Mouse (Mus musculus): ENCODE results near the gene Krtap3-2. TPM values are rescaled to one million over a fixed set of nuclear protein-coding genes. Genes with fewer than 3 reads are reported as not detected.
"Not testable (repeated sequence)": the region's sequence is repeated elsewhere in the genome, so short reads cannot be mapped to it uniquely, and the experiment has no call there.

Krtap3-2 gene
- not detected for polyA plus RNA-seq (2021)

- ChIA-PET POLR2A (no interaction called here), CTCF (no interaction called here)
- in situ Hi-C loops (cut with MboI; ENCODE audit: low pct_unique_long_range_greater_than_20kb) = no loop called here
- no peaks in the 10 kb centered on the region for H3K27me3 ChIP-seq
- TF ChIP-seq CTCF (IDR thresholded peaks at IDR 0.05) = no peak
- DNase-seq (ENCODE audit: low read depth, low spot score) (no peak), ATAC-seq (no peak)
Measured at GRCm38 (mm10) chr11:99556753-99557152, at the start of gene Krtap3-2. Krtap3-2 (minus strand) TSS chr11:99556853.

- DNase-seq (ENCODE audit: low read depth, low spot score); CTCF ChIA-PET; POLR2A ChIA-PET; H3K27me3 ChIP-seq; ATAC-seq; in situ Hi-C loops (cut with MboI; ENCODE audit: low pct_unique_long_range_greater_than_20kb): not testable (repeated sequence)
Measured at GRCm38 (mm10) chr11:99603208-99603607, 46.6 kb upstream of the Krtap3-2 start, which contains the start of gene Gm11938. Gm11938 (minus strand) TSS chr11:99603308.

- H3K27me3 ChIP-seq; CTCF ChIA-PET; in situ Hi-C loops (cut with MboI; ENCODE audit: low pct_unique_long_range_greater_than_20kb); ATAC-seq; DNase-seq (ENCODE audit: low read depth, low spot score); POLR2A ChIA-PET: not testable (repeated sequence)
Measured at GRCm38 (mm10) chr11:99597742-99598141, 41.1 kb upstream of the Krtap3-2 start, which contains the start of gene Krtap9-3. Krtap9-3 (minus strand) TSS chr11:99598105.

- no peak for TF ChIP-seq CTCF (IDR thresholded peaks at IDR 0.05)
- no peak for ATAC-seq
- in situ Hi-C loops (cut with MboI; ENCODE audit: low pct_unique_long_range_greater_than_20kb) = no loop called here
- ChIA-PET POLR2A (no interaction called here), CTCF (no interaction called here)
- no peaks in the 10 kb centered on the region for H3K27me3 ChIP-seq
- DNase-seq (ENCODE audit: low read depth, low spot score) = no peak
Measured at GRCm38 (mm10) chr11:99590981-99591380, 34.3 kb upstream of the Krtap3-2 start, which contains the start of gene Krtap1-3. Krtap1-3 (minus strand) TSS chr11:99591339.

GRCm38 (mm10) chr11:99585096-99585495, 28.4 kb upstream of the Krtap3-2 start:
- ChIA-PET CTCF (no interaction called here), POLR2A (no interaction called here)
- no peaks in the 10 kb centered on the region for H3K27me3 ChIP-seq
- in situ Hi-C loops (cut with MboI; ENCODE audit: low pct_unique_long_range_greater_than_20kb) = loop anchor here (10.0 kb wide), 1 partner anchor 180 kb away; no protein-coding TSS in a partner anchor
- no peak for ATAC-seq
- DNase-seq (ENCODE audit: low read depth, low spot score) = no peak
- no peak for TF ChIP-seq CTCF (IDR thresholded peaks at IDR 0.05)

GRCm38 (mm10) chr11:99583245-99583704, 26.6 kb upstream of the Krtap3-2 start, which contains the start of gene Krtap1-4:
Krtap1-4 (minus strand) TSS chr11:99583654.
- DNase-seq (ENCODE audit: low read depth, low spot score) (no peak), ATAC-seq (no peak)
- ChIA-PET CTCF (interaction anchor here (2.3 kb wide), 1 partner anchor 10 kb away, joined by 6 read pairs; no protein-coding TSS in a partner anchor), POLR2A (no interaction called here)
- in situ Hi-C loops (cut with MboI; ENCODE audit: low pct_unique_long_range_greater_than_20kb) = loop anchor here (10.0 kb wide), 1 partner anchor 182 kb away; no protein-coding TSS in a partner anchor
- H3K27me3 ChIP-seq = no peaks in the 10 kb centered on the region
- TF ChIP-seq CTCF (IDR thresholded peaks at IDR 0.05) = no peak

GRCm38 (mm10) chr11:99581564-99581963, 24.9 kb upstream of the Krtap3-2 start:
- no peak for DNase-seq (ENCODE audit: low read depth, low spot score)

GRCm38 (mm10) chr11:99581051-99581450, 24.4 kb upstream of the Krtap3-2 start:
- no peaks in the 10 kb centered on the region for H3K27me3 ChIP-seq
- DNase-seq (ENCODE audit: low read depth, low spot score) (no peak), ATAC-seq (no peak)
- in situ Hi-C loops (cut with MboI; ENCODE audit: low pct_unique_long_range_greater_than_20kb) = loop anchor here (10.0 kb wide), 1 partner anchor 184 kb away; no protein-coding TSS in a partner anchor
- ChIA-PET POLR2A (no interaction called here), CTCF (interaction anchor here (2.3 kb wide), 1 partner anchor 7 kb away, joined by 6 read pairs; no protein-coding TSS in a partner anchor)
- no peak for TF ChIP-seq CTCF (IDR thresholded peaks at IDR 0.05)

More at GRCm38 (mm10) chr11:99581564-99581963, 24.9 kb upstream of the Krtap3-2 start:
- ChIA-PET CTCF (interaction anchor here (1.1 to 2.3 kb wide), 2 partner anchors 8 to 32 kb away, joined by 3 to 6 read pairs; no protein-coding TSS in a partner anchor), POLR2A (no interaction called here)
- peak; percentile 74 for ATAC-seq
- in situ Hi-C loops (cut with MboI; ENCODE audit: low pct_unique_long_range_greater_than_20kb) = loop anchor here (10.0 kb wide), 1 partner anchor 183 kb away; no protein-coding TSS in a partner anchor
- H3K27me3 ChIP-seq = no peaks in the 10 kb centered on the region
- TF ChIP-seq CTCF (IDR thresholded peaks at IDR 0.05) = no peak

- H3K27me3 ChIP-seq = no peaks in the 10 kb centered on the region
- ChIA-PET CTCF (no interaction called here), POLR2A (no interaction called here)
- in situ Hi-C loops (cut with MboI; ENCODE audit: low pct_unique_long_range_greater_than_20kb) = loop anchor here (10.0 kb wide), 1 partner anchor 184 kb away; no protein-coding TSS in a partner anchor
- no peak for TF ChIP-seq CTCF (IDR thresholded peaks at IDR 0.05)
- DNase-seq (ENCODE audit: low read depth, low spot score) = no peak
- ATAC-seq = no peak
Measured at GRCm38 (mm10) chr11:99580636-99581035, 24.0 kb upstream of the Krtap3-2 start, which contains the start of gene Krtap1-5. Krtap1-5 (minus strand) TSS chr11:99581016.

GRCm38 (mm10) chr11:99574106-99574505, 17.5 kb upstream of the Krtap3-2 start:
- TF ChIP-seq CTCF (IDR thresholded peaks at IDR 0.05) = peak; percentile 95
- DNase-seq (ENCODE audit: low read depth, low spot score) (no peak), ATAC-seq (peak; percentile 91)
- CTCF ChIA-PET = interaction anchor here (0.7 to 2.1 kb wide), 11 partner anchors 8 to 724 kb away, joined by 3 to 6 read pairs (median 3); no protein-coding TSS in a partner anchor
- in situ Hi-C loops (cut with MboI; ENCODE audit: low pct_unique_long_range_greater_than_20kb) = loop anchor here (5.0 to 10.0 kb wide), 4 partner anchors 107 to 591 kb away; partner anchors contain the start of gene Krt10
- H3K27me3 ChIP-seq = no peaks in the 10 kb centered on the region
- POLR2A ChIA-PET = interaction anchor here (0.6 kb wide), 1 partner anchor 106 kb away, joined by 3 read pairs; no protein-coding TSS in a partner anchor

- no peak for TF ChIP-seq CTCF (IDR thresholded peaks at IDR 0.05)
- DNase-seq (ENCODE audit: low read depth, low spot score) = peak; percentile 66
- ChIA-PET CTCF (interaction anchor here (1.2 to 2.1 kb wide), 5 partner anchors 9 to 109 kb away, joined by 3 to 6 read pairs (median 6); no protein-coding TSS in a partner anchor), POLR2A (no interaction called here)
- H3K27me3 ChIP-seq = no peaks in the 10 kb centered on the region
- peak; percentile 38 for ATAC-seq
- in situ Hi-C loops (cut with MboI; ENCODE audit: low pct_unique_long_range_greater_than_20kb) = loop anchor here (5.0 to 10.0 kb wide), 4 partner anchors 106 to 592 kb away; partner anchors contain the start of gene Krt10
Measured at GRCm38 (mm10) chr11:99573164-99573563, 16.5 kb upstream of the Krtap3-2 start.
